Mouse (Mus musculus) thymus, adult 2 months (tissue): Measurements from ENCODE around the gene Catip.

Source experiments
- CTCF ChIP-seq: fragments of 200-500 bp; IDR thresholded peaks from 2 replicates; pipeline ENCODE4 v1.5.1; 2012; ENCODE audit warnings: mild to moderate bottlenecking, control low read depth, low read length, moderate library complexity, borderline replicate concordance; ENCODE audit not compliant: control insufficient read depth, poor library complexity, insufficient read depth; ENCODE audit errors: extremely low read depth
- POLR2A ChIP-seq: fragments of 200-500 bp; IDR thresholded peaks from 2 replicates; pipeline ENCODE4 v1.6.1; 2012; ENCODE audit warnings: mild to moderate bottlenecking, low read length, control low read depth, moderate library complexity; ENCODE audit not compliant: control insufficient read depth, poor library complexity, insufficient read depth; ENCODE audit errors: extremely low read depth

DNA sequence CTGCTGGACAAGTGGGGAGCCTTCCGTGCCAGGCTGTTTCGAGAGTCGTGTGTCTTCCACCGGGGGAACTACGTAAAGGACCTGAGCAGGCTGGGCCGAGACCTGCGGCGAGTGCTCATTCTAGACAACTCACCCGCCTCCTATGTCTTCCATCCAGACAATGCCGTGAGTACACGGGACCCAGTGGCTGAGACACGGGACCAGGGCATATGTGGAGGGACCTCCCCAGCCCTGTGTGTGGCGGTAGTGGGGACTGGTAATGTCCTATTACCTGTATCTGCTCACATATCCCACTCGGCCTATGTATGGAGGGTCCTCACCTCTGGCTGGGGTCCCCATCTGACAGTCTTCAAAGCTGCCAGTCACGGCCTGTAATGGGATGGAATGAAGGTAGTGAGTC, 33.0 kb downstream of the Catip start:
- no peak for TF ChIP-seq CTCF
- no peak for TF ChIP-seq POLR2A
